Mouse (Mus musculus) cerebellum, adult 18-20 months (tissue): ENCODE results near the gene Rdh5.
A peak's percentile ranks its signal among the peaks of the same experiment; 100 is the strongest.

Experiments
- DNase-seq, 2 experiments: peaks; one replicate each; pipeline ENCODE4 v3.0.0; 2021

Gene Rdh5

DNA sequence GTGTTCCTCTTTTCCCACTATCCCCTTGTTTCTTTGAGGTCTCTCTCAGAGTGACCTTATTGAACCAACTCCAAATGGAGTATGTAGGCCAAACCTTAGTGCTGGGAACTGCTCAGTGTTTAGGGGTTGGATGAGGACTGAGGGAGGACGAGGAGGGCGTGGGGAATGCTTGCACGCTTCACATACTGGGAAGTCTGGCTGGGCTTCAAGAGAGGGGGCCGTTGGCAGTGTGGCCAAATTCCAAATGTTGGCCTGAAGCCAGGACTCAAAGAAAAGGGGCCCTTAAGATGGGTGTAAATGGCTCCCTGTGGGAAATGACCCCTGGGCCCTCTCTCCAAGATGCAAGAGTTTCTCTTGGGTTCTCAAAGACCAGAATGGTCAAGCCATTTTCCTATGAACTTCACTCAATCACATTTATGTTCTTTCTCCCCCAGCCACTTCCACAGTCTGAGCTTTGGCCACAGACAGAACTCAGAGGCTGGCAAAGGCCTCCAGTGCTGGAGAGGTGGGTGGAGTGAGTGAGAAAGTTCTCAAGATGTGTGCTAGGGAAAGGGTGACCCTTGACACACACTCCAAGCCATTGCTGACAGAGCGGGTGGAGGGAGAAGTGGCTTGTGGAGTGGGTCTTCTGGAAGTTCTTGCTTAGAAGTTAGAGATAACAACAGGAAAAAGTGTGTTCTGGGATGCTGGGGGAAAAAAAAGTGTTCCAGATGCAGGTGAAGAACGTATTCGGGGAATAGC is 7.1 kb upstream of the Rdh5 start:
- DNase-seq: no peak

GRCm38 (mm10) chr10:128928356-128928755 is 5.7 kb upstream of the Rdh5 start:
- no peak for DNase-seq

DNA sequence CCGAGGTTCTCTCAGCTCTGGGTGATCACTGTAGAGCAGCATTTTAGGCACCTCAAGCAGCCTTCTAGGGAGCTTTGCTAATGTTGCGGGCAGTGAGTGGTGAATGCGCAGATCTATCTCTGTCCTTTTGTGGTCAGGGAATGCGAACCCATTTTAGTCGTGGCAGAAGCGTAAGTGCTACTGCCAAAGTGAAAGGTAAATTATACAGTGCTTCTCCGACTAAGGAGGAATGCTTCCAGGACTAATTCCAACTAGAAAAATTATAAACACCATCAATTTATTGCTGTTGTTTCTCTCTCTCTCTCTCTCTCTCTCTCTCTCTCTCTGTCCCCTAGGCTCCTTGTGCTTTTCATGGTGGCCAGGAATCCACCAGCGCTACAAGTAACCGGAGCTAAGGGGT is 1.2 kb upstream of the Rdh5 start, which contains the start of gene Bloc1s1:
TSS of gene Bloc1s1 (minus strand) at position 101 of the 400 bp plus-strand sequence.
- peak in 1 of 2 experiments; percentile 46 for DNase-seq

DNA sequence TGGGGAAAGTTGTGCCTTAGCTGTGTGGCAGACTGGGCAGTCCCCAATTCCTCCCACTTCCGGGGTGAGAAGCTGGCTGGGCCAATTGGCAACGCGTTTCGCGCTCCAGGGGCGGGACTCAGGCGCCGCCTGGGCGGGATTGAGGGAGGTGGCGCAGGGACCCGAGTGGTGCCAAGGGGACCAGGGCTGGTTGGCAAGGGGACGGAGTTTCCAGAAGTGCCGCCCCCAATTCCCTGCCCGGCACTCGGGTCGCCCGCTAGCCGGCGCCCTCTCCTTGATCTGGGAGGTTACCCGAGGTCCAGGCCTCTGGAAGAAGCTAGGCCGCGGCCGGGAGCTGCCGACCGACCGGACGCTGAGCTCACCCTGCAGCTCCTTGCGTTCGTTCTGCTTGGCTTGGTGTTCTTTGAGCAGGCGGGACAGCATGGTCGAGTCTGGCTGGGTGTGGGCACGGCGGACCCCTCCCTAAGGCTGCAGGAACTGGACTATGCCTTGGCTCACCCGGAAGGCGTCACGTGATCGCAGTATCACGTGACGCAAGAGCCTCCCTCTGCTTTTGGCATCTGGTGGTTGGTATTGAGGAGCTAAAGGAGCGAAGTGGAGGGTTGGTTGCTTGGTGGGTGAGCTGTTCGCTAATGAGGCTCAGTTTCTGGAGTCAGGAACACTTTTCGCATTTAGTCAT is 464 bp upstream of the Rdh5 start:
- DNase-seq: peak; percentile 94 to 97

DNA sequence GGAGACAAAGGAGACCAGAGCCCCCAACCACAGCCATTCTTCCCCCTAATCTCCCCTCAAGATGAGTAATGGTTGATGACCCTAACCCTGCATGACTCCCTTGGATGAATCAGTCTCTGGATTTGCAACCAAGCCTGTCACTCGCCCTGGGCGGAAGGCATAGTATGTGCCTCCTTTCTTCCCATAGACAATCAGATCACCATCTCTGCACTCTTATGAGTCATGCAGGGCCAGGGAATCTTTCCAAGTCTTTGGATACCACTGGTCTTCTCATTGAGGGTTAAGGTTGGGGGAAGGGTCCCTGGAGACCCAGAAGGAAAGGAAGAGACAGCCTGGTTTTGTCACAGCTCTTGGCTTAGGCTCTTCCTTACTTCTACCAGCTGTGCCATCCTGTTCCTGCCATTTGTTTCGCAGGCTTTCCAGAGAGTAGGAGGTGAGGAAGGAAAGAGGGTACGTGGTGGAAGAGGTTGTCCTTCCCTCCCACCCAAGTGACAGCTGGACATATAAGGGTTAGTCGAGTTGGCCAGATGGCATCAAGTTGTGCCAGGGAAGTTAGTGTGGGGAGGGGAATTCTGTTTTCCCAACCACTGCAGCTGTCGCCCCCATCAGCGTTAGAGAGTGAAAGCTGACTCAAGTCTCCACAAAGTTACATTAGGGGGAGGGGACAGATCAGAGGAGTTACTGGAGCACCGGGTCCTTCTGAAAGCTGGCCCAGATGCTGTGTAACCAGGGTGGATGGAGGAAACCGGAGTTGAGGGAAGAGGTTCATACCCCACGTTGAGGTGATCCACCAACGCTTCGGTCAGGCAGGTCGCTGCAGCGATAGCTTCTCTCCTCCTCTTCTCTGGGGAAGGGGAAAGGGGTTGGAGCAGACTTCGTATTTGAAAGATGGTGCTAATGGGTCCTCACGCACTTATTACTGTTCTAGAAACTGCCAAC is 536 bp downstream of the Rdh5 start:
- DNase-seq: no peak

DNA sequence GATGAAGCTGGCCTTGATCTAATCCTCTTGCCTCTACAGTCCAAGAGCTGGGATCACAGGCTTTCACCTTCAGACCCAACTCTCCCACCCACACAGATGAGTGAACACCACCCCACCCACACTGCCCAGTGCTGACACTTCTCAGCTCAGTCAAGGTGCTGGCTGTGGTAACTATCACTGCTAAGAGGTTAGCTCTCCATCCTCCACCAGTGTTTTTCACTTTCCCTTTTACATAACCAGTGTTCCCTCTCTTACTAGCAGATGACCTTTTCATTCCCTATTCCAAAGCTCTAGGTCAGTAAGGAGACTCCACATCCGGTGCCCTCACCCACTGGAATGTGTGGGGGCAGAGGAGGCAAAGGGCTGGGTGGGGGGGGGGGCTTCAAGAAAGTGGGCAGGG is 1.4 kb downstream of the Rdh5 start:
- no peak for DNase-seq

DNA sequence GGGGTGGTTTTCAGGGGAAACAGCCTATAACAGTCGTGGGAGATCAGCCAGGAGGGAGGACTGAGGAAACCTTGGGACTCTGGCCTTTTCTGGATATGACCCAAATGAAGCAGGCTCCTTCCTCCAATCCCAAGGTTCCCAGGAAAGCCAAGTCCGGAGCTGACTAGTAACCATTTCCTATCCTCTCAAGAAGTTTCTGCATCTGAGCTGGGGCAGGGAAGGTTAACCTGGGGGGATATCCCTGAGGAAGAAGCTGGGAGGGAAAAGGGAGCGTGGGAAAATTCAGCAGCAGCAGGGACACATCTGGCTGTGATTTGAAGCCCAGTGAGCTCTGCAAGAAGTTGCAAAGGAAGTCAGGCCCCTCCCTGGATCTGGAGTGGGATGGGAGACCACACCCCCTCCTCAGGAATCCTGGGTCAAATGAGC is 1.9 kb downstream of the Rdh5 start:
- DNase-seq: no peak

DNA sequence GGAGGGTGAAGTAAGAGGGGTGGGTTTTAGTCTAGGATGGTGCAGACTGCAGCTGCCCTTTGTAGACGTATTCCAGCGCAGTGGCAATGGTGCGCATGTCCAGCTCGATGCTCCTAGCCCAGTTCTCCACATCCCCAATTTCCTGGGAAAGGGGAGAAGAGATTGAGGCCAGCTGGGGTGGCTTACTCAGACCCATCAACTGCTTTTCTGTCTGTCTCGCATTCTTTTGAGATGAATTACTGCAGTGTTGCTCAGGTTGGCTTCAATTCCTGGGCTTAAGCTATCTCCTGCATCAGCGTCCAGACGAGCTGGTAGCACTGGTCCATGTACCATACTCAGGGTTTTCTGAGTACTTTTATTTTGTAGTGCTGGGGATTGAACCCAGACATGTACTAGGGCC is 2.7 kb downstream of the Rdh5 start:
- no peak for DNase-seq

GRCm38 (mm10) chr10:128919203-128919631 is 3.5 kb downstream of the Rdh5 start:
- peak in 1 of 2 experiments; percentile 50 for DNase-seq

DNA sequence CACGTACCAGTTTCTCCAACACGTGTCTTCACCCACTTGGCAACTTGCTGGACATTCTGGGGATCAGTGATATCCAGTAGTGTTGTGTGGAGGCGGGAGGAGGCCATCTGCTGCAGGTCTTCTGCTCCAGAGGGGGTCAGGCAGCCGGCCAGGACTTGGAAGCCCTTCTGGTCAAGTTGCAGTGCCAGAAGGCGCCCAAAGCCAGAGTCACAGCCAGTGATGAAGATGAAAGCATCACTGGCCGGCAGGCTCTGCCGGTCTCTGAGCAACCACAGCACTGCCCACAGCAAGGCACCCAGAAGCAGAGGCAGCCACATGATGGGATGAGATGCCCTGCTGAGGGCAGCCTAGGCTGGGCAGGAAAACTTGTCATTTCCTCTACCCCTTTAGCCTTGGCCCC is 4.4 kb downstream of the Rdh5 start:
- peak; percentile 92 to 97 for DNase-seq

- DNase-seq: no peak
Observed at GRCm38 (mm10) chr10:128917400-128917799, 5.3 kb downstream of the Rdh5 start.

- DNase-seq: no peak
Observed at GRCm38 (mm10) chr10:128916665-128917064, 6.0 kb downstream of the Rdh5 start.

GRCm38 (mm10) chr10:128915550-128915949 is 7.1 kb downstream of the Rdh5 start:
- no peak for DNase-seq

DNA sequence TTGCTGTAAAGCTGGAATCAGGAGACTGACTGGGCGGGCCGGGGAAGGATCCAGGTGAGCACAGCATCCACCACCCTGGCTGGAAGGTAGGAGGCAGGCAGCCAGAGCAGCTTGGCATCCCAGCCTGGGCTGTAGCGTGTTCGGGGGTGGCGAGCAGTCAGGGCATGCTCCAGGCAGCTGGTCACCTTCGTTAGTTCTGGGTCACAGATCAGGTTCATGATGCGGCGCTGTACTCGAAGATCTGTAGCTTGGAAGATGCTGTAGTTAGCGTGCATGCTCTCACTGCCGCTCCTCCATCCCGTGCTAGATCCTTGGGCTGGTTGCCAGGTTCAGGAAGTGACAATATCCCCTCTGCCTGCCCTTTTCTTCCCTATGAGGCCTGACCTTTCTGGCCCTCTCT is 9.0 kb downstream of the Rdh5 start:
- no peak for DNase-seq

- DNase-seq: peak; percentile 92 to 95
Observed at GRCm38 (mm10) chr10:128913219-128913618, 9.5 kb downstream of the Rdh5 start.

DNA sequence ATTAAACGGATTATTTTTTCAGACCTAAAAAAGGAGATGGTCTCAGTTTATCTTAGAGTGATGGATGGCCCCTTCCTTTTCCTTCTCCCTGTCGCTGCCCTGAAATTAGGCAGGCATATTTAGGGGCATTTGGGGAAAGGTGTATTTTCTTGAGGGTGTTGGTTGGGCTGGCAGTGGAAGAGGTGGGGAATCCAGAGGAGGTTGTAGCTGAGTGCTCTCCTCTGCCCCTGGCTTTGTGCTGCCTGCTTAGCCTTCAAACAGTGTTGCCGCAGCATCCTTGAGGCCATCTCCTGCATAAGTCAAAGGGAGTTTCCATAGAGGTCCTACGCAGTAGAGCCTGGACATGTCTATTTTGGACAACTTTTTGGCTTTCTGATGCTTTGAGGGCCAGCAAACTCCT is 9.9 kb downstream of the Rdh5 start:
- DNase-seq: no peak

DNA sequence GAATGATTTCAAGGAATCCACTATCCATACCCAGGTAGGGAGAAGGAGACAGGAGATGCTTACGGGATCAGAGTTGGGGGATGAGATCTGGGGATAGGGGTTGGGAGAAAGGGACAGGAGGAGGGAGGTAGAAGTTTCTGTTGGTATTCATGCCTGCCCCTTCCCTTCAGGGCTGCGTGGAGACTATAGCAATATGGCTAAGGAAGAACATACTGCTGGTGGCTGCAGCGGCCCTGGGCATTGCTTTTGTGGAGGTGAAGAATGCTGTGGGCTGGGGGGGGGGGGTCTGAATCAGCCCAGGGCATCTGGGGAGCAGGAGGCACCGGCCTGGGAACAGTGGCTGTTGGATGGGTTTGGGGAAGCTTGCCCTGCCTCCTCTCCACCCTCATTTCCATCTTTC is 10.4 kb downstream of the Rdh5 start:
- DNase-seq: no peak

DNA sequence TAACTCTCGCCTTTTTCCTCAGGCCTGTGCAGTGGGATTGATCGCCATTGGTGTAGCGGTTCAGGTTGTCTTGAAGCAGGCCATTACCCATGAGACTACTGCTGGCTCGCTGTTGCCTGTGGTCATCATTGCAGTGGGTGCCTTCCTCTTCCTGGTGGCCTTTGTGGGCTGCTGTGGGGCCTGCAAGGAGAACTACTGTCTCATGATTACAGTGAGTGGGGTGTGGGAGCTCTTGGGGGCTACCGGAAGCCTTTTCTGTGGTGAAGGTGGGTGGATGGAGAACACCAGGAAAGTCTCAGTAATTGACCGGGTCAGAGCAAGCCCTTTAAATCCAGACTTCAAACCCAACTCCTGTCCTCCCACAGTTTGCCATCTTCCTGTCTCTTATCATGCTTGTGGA is 11.3 kb downstream of the Rdh5 start:
- DNase-seq: no peak

GRCm38 (mm10) chr10:128910066-128910841 is 12.4 kb downstream of the Rdh5 start:
- DNase-seq: no peak

DNA sequence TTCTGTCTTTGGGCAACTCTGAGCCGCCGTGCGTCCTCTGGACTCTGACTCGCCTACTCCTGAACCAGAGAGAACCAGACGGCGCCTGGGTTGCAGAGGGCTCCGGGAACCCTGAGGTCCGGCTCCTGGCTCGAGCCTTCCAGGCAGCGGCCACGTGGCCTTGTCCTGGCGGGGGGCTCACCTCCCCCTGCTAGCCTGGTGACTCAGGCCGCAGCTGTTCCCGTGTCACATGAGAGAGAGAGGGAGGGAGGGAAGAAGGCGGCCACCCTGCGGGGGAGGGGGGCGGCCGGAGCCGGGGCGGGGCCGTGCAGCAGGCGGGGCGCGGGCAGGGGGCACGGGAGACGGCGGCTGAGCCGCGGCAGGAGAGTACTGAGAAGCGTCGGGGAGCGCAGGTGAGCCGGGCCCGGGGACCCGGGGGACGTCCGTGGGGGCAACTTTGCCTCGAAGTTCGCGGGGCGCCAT is 13.1 kb downstream of the Rdh5 start:
- peak; percentile 56 to 59 for DNase-seq

DNA sequence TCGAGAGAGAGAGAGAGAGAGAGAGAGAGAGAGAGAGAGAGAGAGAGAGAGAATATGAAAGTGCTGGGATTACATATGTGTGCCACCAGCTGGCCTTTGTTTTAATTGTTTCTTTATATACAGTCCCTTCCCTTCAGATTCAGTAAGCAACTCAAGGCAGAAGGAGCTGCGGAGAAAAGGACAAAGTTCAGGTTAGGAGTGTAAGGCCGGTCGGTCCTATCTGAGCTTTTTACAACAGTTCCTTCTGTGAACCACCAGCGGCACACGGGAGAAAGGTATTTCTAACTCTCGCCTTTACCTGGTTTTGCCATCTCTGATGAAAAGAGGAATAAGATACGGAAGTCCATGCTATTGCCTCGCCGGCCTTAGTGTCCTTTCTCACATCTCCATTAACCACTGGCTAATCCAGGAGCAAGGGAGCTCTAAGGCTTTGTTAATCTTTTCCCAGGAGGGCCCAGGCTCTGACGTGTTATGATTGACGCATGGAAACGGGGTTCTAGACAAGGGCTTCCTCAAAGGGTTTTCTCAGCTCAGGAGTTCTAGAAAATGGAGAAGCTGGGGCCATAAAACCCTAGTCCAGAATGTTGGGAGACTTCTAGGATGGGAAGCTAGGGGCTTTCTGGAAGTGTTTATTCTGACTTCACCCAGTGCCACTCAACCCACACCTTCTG is 13.8 kb downstream of the Rdh5 start:
- DNase-seq: no peak

DNA sequence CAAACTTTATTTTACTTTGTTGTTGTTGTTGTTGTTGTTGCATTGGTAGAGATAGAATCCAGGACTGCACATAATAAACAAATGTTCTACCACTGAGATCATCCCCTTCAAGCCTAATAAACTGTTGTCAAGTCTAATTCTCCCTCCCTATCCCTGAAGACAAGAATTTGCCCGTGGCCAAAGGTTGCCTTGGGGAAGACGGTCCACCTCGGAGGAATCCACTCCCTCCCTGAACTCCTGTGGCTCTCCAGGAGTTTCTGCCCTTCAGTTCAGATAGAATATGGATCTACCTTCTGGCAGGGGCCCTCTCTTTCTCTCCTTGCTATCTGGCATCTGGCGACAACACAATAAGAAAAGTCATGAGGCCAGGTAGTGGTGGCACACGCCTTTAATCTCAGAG is 17.9 kb downstream of the Rdh5 start:
- DNase-seq: no peak
